Mouse (Mus musculus) bone marrow, adult 2 months (tissue): ENCODE measurements around the gene Fgf2.

Experiments used
- CTCF ChIP-seq: fragments of 200-500 bp; IDR thresholded peaks from 2 replicates; pipeline ENCODE4 v1.5.1; 2011; ENCODE audit warnings: low read length, control low read depth; ENCODE audit not compliant: control insufficient read depth, insufficient read depth
- POLR2A ChIP-seq: fragments of 200-500 bp; IDR thresholded peaks from 2 replicates; pipeline ENCODE4 v1.6.1; 2011; ENCODE audit warnings: low read depth, mild to moderate bottlenecking, control low read depth, low read length, borderline replicate concordance; ENCODE audit not compliant: control insufficient read depth

DNA sequence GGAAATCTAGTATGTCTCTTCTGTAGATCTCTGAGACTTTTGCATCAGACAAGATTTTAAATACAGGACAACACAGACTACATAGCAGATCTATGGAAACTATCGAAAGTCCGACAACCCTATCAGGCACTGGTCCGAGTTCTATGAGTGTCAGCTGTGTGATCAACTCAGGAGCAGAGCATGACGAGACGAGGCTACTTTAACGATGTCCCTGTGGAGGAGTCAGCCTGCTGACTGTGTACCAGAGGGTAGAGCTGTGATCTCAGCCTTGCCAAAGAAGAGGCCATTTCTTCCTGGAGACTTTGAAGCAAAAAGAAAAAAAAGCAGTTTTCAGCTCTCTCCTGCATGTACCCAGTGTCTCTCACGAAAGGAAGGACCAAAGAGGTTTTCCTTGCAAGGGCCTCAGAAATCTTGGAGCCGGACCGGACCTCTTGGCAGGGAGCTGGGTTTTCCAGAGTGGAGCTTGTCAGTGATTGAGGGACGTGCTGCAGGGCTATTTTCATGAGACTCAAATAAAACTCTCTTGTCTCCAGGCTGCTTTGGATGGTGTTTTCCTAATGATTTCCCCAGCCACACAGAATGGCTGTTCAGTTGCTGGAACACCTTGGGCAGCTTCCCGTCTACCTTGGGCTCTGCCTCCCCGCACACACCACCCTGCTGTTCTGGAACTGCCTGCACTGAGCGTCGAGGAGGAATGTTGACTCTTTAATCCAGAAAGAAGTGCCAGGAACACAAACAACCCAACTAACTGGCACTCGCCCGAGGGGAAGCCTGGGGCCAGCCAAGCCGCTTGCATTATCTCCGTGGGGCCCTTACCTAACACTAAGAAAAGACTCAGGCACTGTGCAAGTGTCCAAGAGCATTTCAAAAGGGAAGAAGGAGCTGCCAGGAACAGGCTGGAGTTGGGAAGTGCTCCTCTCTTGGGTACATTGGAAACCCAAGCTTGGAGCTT, 32.1 kb downstream of the Fgf2 start:
- no peak for TF ChIP-seq POLR2A
- TF ChIP-seq CTCF, result no peak
